Mouse (Mus musculus) CD4-positive helper T cell, adult 2 months (primary cell): Measurements from ENCODE around the gene Gm49378.

Source experiments
- DNase-seq: peaks from one replicate; pipeline ENCODE4 v3.0.0-alpha.2; 2012; ENCODE audit warnings: low read depth, missing footprints, low spot score

Gm49378 gene

GRCm38 (mm10) chr14:55590748-55591330 lies 46.9 kb downstream of the Gm49378 start, which contains the start of gene Psme2:
TSS of gene Psme2 (minus strand) at chr14:55591113.
- DNase-seq = peak; percentile 95

GRCm38 (mm10) chr14:55589771-55590448 lies 47.8 kb downstream of the Gm49378 start:
- DNase-seq = peak; percentile 87

DNA sequence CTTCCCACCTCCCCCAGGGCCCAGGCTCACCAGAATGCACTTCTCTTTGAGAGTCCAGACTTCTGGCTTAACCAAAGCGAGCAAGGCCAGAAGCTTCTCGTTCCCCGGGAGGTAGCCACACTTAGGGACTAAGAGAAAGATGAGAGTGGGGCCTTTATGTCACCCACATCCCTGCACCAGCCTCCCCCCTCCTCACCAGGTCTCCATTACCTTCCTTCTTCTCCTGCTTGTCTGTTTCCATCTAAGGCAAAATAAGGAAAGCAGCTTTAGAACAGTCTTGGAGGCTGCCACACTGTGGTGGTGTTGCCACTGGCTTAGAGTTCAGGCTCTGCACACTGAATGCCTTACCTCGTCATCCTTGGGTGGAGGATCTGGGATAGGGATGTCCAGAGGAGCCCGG lies 48.4 kb downstream of the Gm49378 start:
- DNase-seq = no peak

DNA sequence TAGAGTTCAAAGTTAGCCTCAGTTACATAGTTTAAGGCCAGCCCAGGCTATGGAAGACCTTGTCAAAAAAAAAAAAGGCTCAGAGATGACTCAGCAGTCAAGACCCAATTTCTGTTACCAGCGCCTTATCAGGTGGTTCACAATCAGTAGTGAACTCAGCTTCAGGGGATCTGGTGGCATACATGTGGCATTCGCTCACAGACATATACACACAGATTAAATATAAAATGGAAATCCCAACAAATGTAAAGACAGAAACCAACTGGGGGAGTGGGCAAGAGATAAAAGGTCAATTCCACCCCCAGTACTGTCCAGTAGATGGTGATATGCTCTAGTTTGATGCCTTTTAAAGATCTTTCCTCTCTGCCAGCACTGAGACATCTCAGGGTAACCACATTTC lies 51.5 kb downstream of the Gm49378 start:
- peak; percentile 50 for DNase-seq

- peak; percentile 73 for DNase-seq
These were observed 52.1 kb downstream of the Gm49378 start for GRCm38 (mm10) chr14:55585566-55585960.

- DNase-seq = peak; percentile 86
These were observed 52.8 kb downstream of the Gm49378 start, which contains the start of gene Emc9 for GRCm38 (mm10) chr14:55584702-55585565. TSS of gene Emc9 (minus strand) at chr14:55585302.

DNA sequence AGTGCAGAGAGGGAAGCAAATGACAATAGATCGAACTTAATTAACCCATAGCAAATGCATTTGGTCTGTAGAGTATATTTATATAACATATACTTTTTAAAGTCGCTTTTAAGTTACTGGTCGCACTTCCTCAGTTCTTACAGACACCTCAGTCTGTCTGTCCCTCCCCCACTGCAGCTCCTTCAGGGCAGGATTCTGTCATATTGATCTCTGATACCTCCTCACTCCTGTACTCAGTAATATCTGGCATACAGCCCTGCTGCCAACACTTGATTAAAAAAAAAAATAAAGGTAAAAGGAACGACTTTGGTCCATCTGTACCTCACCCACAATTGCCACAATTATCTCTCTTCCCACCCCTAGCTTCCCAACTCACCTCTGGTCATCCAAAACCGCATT lies 53.4 kb downstream of the Gm49378 start:
- DNase-seq = no peak

DNA sequence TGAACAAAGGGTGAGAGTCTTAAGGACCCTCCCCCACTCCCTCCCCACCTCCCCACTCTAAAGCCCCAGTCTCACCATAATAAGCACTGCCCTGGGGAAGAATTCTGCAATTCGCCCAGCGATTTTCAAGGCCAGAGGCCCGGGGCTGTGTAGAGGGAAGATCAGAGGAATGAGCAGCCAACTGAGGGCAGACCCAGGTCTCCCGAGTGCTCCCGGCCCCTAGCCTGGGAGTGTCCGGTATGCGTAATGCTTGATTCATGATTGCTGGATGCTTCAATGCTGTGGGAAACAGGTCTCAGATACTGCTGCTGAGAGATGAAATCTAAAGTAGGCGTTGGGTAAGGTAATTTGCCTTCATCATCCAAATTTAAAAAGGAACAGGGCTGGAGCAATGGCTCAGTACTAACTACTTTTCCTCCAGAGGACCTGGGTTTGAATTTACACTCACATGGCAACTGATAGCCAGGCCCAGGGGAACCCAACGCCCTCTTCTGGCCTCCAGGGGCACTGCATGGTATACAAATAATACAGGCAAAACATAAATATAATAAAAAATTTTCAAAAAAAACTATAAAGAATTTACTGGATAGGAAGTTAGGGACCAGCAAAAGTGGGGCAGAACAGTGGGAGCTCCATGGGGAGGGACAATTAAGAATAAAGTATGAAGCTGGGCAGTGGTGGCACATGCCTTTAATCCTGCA lies 55.6 kb downstream of the Gm49378 start:
- no peak for DNase-seq

DNA sequence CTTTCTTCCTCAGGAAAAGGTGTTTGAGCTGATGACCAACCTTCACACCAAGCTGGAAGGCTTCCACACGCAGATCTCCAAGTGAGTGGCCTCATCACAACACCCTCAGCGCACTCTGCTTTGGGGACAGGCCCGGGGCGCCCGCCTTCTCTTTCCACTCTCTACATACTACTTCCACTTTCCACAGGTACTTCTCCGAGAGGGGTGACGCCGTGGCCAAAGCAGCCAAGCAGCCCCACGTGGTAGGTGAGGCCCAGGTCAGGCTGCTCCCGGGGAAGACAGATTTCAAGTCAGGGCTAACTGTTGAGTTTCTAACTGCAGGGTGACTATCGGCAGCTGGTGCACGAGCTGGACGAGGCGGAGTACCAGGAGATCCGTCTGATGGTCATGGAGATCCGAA lies 57.0 kb downstream of the Gm49378 start:
- DNase-seq = no peak

DNA sequence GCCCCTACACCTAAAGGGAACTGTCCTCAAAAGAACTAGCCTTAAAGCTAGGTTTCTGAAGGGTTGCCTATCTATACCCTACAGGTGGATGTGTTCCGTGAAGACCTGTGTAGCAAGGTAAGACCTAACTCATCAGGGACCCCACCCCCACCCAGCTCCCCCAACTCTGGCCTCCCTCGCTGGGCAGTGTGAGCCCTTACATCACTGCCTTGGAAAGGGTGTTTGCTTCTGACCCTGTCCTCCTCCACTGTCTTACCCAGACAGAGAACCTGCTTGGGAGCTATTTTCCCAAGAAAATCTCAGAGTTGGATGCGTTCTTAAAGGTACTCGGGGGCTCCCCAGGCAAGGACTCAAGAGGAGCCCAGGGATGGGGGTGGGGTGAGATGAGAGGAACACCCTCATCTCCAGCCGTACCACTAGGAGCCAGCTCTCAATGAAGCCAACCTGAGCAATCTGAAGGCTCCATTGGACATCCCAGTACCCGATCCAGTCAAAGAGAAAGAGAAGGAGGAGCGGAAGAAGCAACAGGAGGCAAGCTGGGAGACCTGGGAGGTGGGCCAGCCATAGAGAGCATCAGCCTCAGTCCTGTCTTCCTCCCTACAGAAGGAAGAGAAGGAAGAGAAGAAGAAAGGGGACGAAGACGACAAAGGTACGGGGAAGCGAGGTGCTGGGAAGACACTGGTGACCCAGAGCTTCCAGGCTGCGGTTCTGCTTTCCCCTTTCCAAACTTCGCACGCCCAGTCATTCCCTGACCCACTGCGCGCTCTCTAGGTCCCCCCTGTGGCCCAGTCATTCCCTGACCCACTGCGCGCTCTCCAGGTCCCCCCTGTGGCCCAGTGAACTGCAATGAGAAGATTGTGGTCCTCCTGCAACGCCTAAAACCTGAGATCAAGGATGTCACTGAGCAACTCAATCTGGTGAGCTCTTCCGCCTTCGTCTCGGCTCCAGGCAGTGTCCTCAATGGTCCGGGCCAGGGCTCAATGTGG lies 57.9 kb downstream of the Gm49378 start:
- DNase-seq = no peak
